Mouse (Mus musculus) limb, embryonic 12.5 days (tissue): ENCODE data around the gene Smco2. TPM values are rescaled to one million over a fixed set of nuclear protein-coding genes. Genes with fewer than 3 reads are reported as not detected.
A peak's percentile ranks its signal among the peaks of the same experiment; 100 is the strongest.

Source experiments
- ATAC-seq: fragments of 200-750 bp; cut with Nextera tagmentation; 2 replicates; pipeline ENCODE4 v1.8.0; 2017; ENCODE audit warnings: low read depth, moderate TSS enrichment; ENCODE audit not compliant: insufficient number of reproducible peaks, insufficient read depth, low FRiP score, low TSS enrichment
- H3K27ac ChIP-seq: fragments of 300-500 bp; sonication (generic); 2 replicates; pipeline ENCODE4 v1.5.1; 2016; ENCODE audit warnings: mild to moderate bottlenecking, moderate library complexity
- H3K27me3 ChIP-seq: fragments of 300-500 bp; sonication (generic); 2 replicates; pipeline ENCODE4 v1.6.1; 2016; ENCODE audit warnings: mild to moderate bottlenecking, moderate library complexity
- H3K36me3 ChIP-seq: fragments of 300-500 bp; sonication (generic); 2 replicates; pipeline ENCODE4 v1.6.1; 2016; ENCODE audit warnings: mild to moderate bottlenecking, moderate library complexity
- H3K4me1 ChIP-seq: fragments of 300-500 bp; sonication (generic); replicated peaks from 2 replicates; pipeline ENCODE4 v1.6.1; 2016
- H3K4me2 ChIP-seq: fragments of 300-500 bp; sonication (generic); 2 replicates; pipeline ENCODE4 v1.6.1; 2016; ENCODE audit warnings: mild to moderate bottlenecking, moderate library complexity
- H3K4me3 ChIP-seq: fragments of 300-500 bp; sonication (generic); replicated peaks from 2 replicates; pipeline ENCODE4 v1.5.1; 2016; ENCODE audit warnings: mild to moderate bottlenecking
- H3K9ac ChIP-seq: fragments of 300-500 bp; sonication (generic); replicated peaks from 2 replicates; pipeline ENCODE4 v1.6.1; 2016; ENCODE audit warnings: mild to moderate bottlenecking, moderate library complexity
- H3K9me3 ChIP-seq: fragments of 300-500 bp; sonication (generic); 2 replicates; pipeline ENCODE4 v1.6.1; 2016; ENCODE audit warnings: mild to moderate bottlenecking, moderate library complexity
- WGBS: fragments of 180-500 bp; shearing (Covaris S2); methylation state at CpG from one replicate; pipeline ENCODE4 v1.1.7; 2016; 5-methylcytosine and 5-hydroxymethylcytosine counted together
- polyA plus RNA-seq: library from polyadenylated mRNA; unstranded; fragments of >200 nt; fragmentation: Nextera tagmentation; extraction: Ambion mirVana; gene quantifications from 2 replicates; pipeline ENCODE4 v1.2.1, GENCODE M21; 2016

Gene Smco2
- polyA plus RNA-seq, 1 experiment from 2014 or later = not detected

- peaks cover 3% of the 10 kb centered on the region; the same call in 1 of the 2 replicates for H3K4me1 ChIP-seq
- no peak for ATAC-seq
- H3K27ac ChIP-seq = no peak overlapping the region
- H3K9me3 ChIP-seq = no peaks in the 10 kb centered on the region
- H3K9ac ChIP-seq = no peak overlapping the region
- no peaks in the 10 kb centered on the region for H3K27me3 ChIP-seq
- no peak overlapping the region for H3K4me2 ChIP-seq
- WGBS = 86% methylated on average over 2 of the region's 2 CpGs
- no peak overlapping the region for H3K4me3 ChIP-seq
- peaks cover 3% of the 10 kb centered on the region; the same call in 1 of the 2 replicates for H3K36me3 ChIP-seq
Measured at GRCm38 (mm10) chr6:146903632-146904031, 53.7 kb downstream of the Smco2 start.

GRCm38 (mm10) chr6:146904707-146905106 lies 54.8 kb downstream of the Smco2 start:
- no peak for ATAC-seq
- peaks cover 3% of the 10 kb centered on the region; the same call in 1 of the 2 replicates for H3K36me3 ChIP-seq

GRCm38 (mm10) chr6:146906000-146906786 lies 56.3 kb downstream of the Smco2 start:
- no peaks in the 10 kb centered on the region for H3K36me3 ChIP-seq
- no peak overlapping the region for H3K4me3 ChIP-seq
- H3K4me1 ChIP-seq = 0 out of 2 replicates have a peak, but pooled peaks cover 2% of the 10 kb centered on the region
- no peaks in the 10 kb centered on the region for H3K9me3 ChIP-seq
- H3K9ac ChIP-seq = no peak overlapping the region
- ATAC-seq = no peak
- 76% methylated on average over 3 of the region's 3 CpGs for WGBS
- no peaks in the 10 kb centered on the region for H3K27me3 ChIP-seq
- no peak overlapping the region for H3K27ac ChIP-seq
- H3K4me2 ChIP-seq = no peak overlapping the region

More at GRCm38 (mm10) chr6:146904707-146905106, 54.8 kb downstream of the Smco2 start:
- Histone ChIP-seq H3K4me3 (no peak overlapping the region), H3K9me3 (no peaks in the 10 kb centered on the region), H3K27ac (no peak overlapping the region), H3K27me3 (no peaks in the 10 kb centered on the region), H3K4me2 (no peak overlapping the region), H3K9ac (no peak overlapping the region), H3K4me1 (0 out of 2 replicates have a peak, but pooled peaks cover 2% of the 10 kb centered on the region)
- WGBS = 89% methylated on average over 3 of the region's 3 CpGs

- H3K4me3 ChIP-seq = no peak overlapping the region
- no peak overlapping the region for H3K4me2 ChIP-seq
- ATAC-seq = no peak
- peaks cover 10% of the 10 kb centered on the region for H3K4me1 ChIP-seq
- H3K9me3 ChIP-seq = no peaks in the 10 kb centered on the region
- no peaks in the 10 kb centered on the region for H3K36me3 ChIP-seq
- 84% methylated on average over 5 of the region's 5 CpGs for WGBS
- no peaks in the 10 kb centered on the region for H3K27me3 ChIP-seq
- no peak overlapping the region for H3K27ac ChIP-seq
- no peak overlapping the region for H3K9ac ChIP-seq
Measured at GRCm38 (mm10) chr6:146907061-146907794, 57.3 kb downstream of the Smco2 start.

- Histone ChIP-seq H3K27me3 (no peaks in the 10 kb centered on the region), H3K9me3 (no peaks in the 10 kb centered on the region), H3K27ac (no peak overlapping the region), H3K4me3 (no peak overlapping the region), H3K9ac (no peak overlapping the region), H3K4me1 (peaks cover 12% of the 10 kb centered on the region), H3K4me2 (no peak overlapping the region), H3K36me3 (no peaks in the 10 kb centered on the region)
- 98% methylated on average over 1 of the region's 1 CpGs for WGBS
- no peak for ATAC-seq
Measured at GRCm38 (mm10) chr6:146907795-146908190, 57.9 kb downstream of the Smco2 start.

GRCm38 (mm10) chr6:146908801-146909200 lies 58.9 kb downstream of the Smco2 start:
- H3K36me3 ChIP-seq = no peaks in the 10 kb centered on the region
- no peaks in the 10 kb centered on the region for H3K9me3 ChIP-seq
- peaks cover 22% of the 10 kb centered on the region for H3K4me1 ChIP-seq
- no peak overlapping the region for H3K4me2 ChIP-seq
- H3K27ac ChIP-seq = no peak overlapping the region
- H3K4me3 ChIP-seq = no peak overlapping the region
- ATAC-seq = no peak
- no peaks in the 10 kb centered on the region for H3K27me3 ChIP-seq
- no peak overlapping the region for H3K9ac ChIP-seq
- 75% methylated on average over 2 of the region's 2 CpGs for WGBS

GRCm38 (mm10) chr6:146909725-146910489 lies 60.0 kb downstream of the Smco2 start:
- Histone ChIP-seq H3K4me1 (peaks cover 28% of the 10 kb centered on the region), H3K27ac (no peak overlapping the region), H3K4me3 (no peak overlapping the region), H3K36me3 (no peaks in the 10 kb centered on the region), H3K9me3 (no peaks in the 10 kb centered on the region), H3K9ac (no peak overlapping the region), H3K27me3 (no peaks in the 10 kb centered on the region), H3K4me2 (no peak overlapping the region)
- no peak for ATAC-seq
- WGBS = 80% methylated on average over 5 of the region's 5 CpGs

- Histone ChIP-seq H3K36me3 (no peaks in the 10 kb centered on the region), H3K4me2 (no peak overlapping the region), H3K27ac (no peak overlapping the region), H3K9ac (no peak overlapping the region), H3K4me3 (no peak overlapping the region), H3K9me3 (no peaks in the 10 kb centered on the region), H3K27me3 (no peaks in the 10 kb centered on the region), H3K4me1 (peaks cover 28% of the 10 kb centered on the region)
- ATAC-seq = no peak
- 83% methylated on average over 2 of the region's 2 CpGs for WGBS
Measured at GRCm38 (mm10) chr6:146910801-146911200, 60.9 kb downstream of the Smco2 start.

- Histone ChIP-seq H3K4me3 (no peak overlapping the region), H3K4me1 (peaks cover 27% of the 10 kb centered on the region), H3K27me3 (no peaks in the 10 kb centered on the region), H3K36me3 (0 out of 2 replicates have a peak, but pooled peaks cover under 1% of the 10 kb centered on the region), H3K9ac (no peak overlapping the region), H3K27ac (peak overlapping the region; percentile 79), H3K9me3 (no peaks in the 10 kb centered on the region), H3K4me2 (no peak overlapping the region)
- ATAC-seq = no peak
- 19% methylated on average over 3 of the region's 3 CpGs for WGBS
Measured at GRCm38 (mm10) chr6:146912835-146913488, 63.1 kb downstream of the Smco2 start.

- Histone ChIP-seq H3K9me3 (no peaks in the 10 kb centered on the region), H3K4me2 (no peak overlapping the region), H3K9ac (no peak overlapping the region), H3K27me3 (no peaks in the 10 kb centered on the region), H3K36me3 (peaks cover 6% of the 10 kb centered on the region; the same call in 1 of the 2 replicates), H3K27ac (peak overlapping the region; percentile 79), H3K4me1 (peaks cover 27% of the 10 kb centered on the region), H3K4me3 (no peak overlapping the region)
- WGBS = 29% methylated on average over 4 of the region's 4 CpGs
- no peak for ATAC-seq
Measured at GRCm38 (mm10) chr6:146913489-146914198, 63.7 kb downstream of the Smco2 start.
